Mouse (Mus musculus): ENCODE measurements around the gene Enkd1. TPM values are rescaled to one million over a fixed set of nuclear protein-coding genes. Genes with fewer than 3 reads are reported as not detected.

Gene Enkd1
- polyA plus RNA-seq, 1 experiment from 2014 or later = 13.3 TPM

GRCm38 (mm10) chr8:105689983-105690360 lies 18.0 kb downstream of the Enkd1 start:
- Histone ChIP-seq H3K9ac (no peak overlapping the region), H3K27ac (replicated peaks) (no peak overlapping the region), H3K27me3 (replicated peaks) (peaks cover 49% of the 10 kb centered on the region), H3K4me3 (no peak overlapping the region), H3K4me1 (peaks cover 24% of the 10 kb centered on the region), H3K36me3 (peaks cover 6% of the 10 kb centered on the region), H3K4me2 (no peak overlapping the region), H3K9me3 (no peaks in the 10 kb centered on the region)
- ATAC-seq (ENCODE audit: extremely low read depth, insufficient number of reproducible peaks, low FRiP score, low TSS enrichment) = no peak
- WGBS = 86% methylated on average over 9 of the region's 9 CpGs

GRCm38 (mm10) chr8:105689256-105689982 lies 18.6 kb downstream of the Enkd1 start:
- Histone ChIP-seq H3K4me3 (no peak overlapping the region), H3K27ac (replicated peaks) (no peak overlapping the region), H3K9ac (no peak overlapping the region), H3K36me3 (peaks cover 11% of the 10 kb centered on the region), H3K4me2 (no peak overlapping the region), H3K27me3 (replicated peaks) (peaks cover 44% of the 10 kb centered on the region), H3K9me3 (no peaks in the 10 kb centered on the region), H3K4me1 (peaks cover 22% of the 10 kb centered on the region)
- no peak for ATAC-seq (ENCODE audit: extremely low read depth, insufficient number of reproducible peaks, low FRiP score, low TSS enrichment)
- WGBS = 62% methylated on average over 35 of the region's 35 CpGs

GRCm38 (mm10) chr8:105688242-105688752 lies 19.7 kb downstream of the Enkd1 start:
- H3K27ac ChIP-seq (replicated peaks) = no peak overlapping the region
- no peaks in the 10 kb centered on the region for H3K9me3 ChIP-seq
- peaks cover 12% of the 10 kb centered on the region; the same call in 1 of the 2 replicates for H3K4me1 ChIP-seq
- H3K9ac ChIP-seq = peak overlapping the region; percentile 38
- no peak for ATAC-seq (ENCODE audit: extremely low read depth, insufficient number of reproducible peaks, low FRiP score, low TSS enrichment)
- H3K27me3 ChIP-seq (replicated peaks) = peaks cover 33% of the 10 kb centered on the region
- H3K4me2 ChIP-seq = no peak overlapping the region
- peaks cover 22% of the 10 kb centered on the region for H3K36me3 ChIP-seq
- WGBS = 30% methylated on average over 14 of the region's 14 CpGs
- H3K4me3 ChIP-seq = no peak overlapping the region

GRCm38 (mm10) chr8:105687512-105687911 lies 20.5 kb downstream of the Enkd1 start:
- Histone ChIP-seq H3K9me3 (no peaks in the 10 kb centered on the region), H3K27ac (replicated peaks) (no peak overlapping the region), H3K27me3 (replicated peaks) (peaks cover 33% of the 10 kb centered on the region), H3K9ac (no peak overlapping the region), H3K4me2 (no peak overlapping the region), H3K36me3 (peaks cover 24% of the 10 kb centered on the region), H3K4me1 (peaks cover 12% of the 10 kb centered on the region; the same call in 1 of the 2 replicates), H3K4me3 (no peak overlapping the region)
- no peak for ATAC-seq (ENCODE audit: extremely low read depth, insufficient number of reproducible peaks, low FRiP score, low TSS enrichment)
- WGBS = 56% methylated on average over 8 of the region's 8 CpGs

GRCm38 (mm10) chr8:105686551-105686950 lies 21.5 kb downstream of the Enkd1 start:
- Histone ChIP-seq H3K4me2 (peak overlapping the region; percentile 60; the same call in 1 of the 2 replicates), H3K36me3 (peaks cover 34% of the 10 kb centered on the region), H3K4me1 (peaks cover 12% of the 10 kb centered on the region; the same call in 1 of the 2 replicates), H3K27ac (replicated peaks) (no peak overlapping the region), H3K9me3 (no peaks in the 10 kb centered on the region), H3K4me3 (no peak overlapping the region), H3K9ac (no peak overlapping the region), H3K27me3 (replicated peaks) (peaks cover 33% of the 10 kb centered on the region)
- no peak for ATAC-seq (ENCODE audit: extremely low read depth, insufficient number of reproducible peaks, low FRiP score, low TSS enrichment)
- 64% methylated on average over 6 of the region's 6 CpGs for WGBS

GRCm38 (mm10) chr8:105685796-105686308 lies 22.2 kb downstream of the Enkd1 start, which contains the start of gene Carmil2:
Gene Carmil2 (plus strand): TSS chr8:105686274.
- Histone ChIP-seq H3K9me3 (no peaks in the 10 kb centered on the region), H3K27me3 (replicated peaks) (peaks cover 31% of the 10 kb centered on the region), H3K9ac (peak within 1 kb of the TSS; percentile 54), H3K4me2 (peak within 1 kb of the TSS; percentile 60), H3K36me3 (peaks cover 41% of the 10 kb centered on the region), H3K4me1 (peaks cover 12% of the 10 kb centered on the region; the same call in 1 of the 2 replicates), H3K27ac (replicated peaks) (no peak within 1 kb of the TSS), H3K4me3 (peak within 1 kb of the TSS; percentile 25)
- WGBS = 11% methylated on average over 26 of the region's 26 CpGs
- ATAC-seq (ENCODE audit: extremely low read depth, insufficient number of reproducible peaks, low FRiP score, low TSS enrichment) = no peak

GRCm38 (mm10) chr8:105685325-105685724 lies 22.7 kb downstream of the Enkd1 start:
- Histone ChIP-seq H3K4me1 (peaks cover 12% of the 10 kb centered on the region; the same call in 1 of the 2 replicates), H3K27me3 (replicated peaks) (peaks cover 26% of the 10 kb centered on the region), H3K27ac (replicated peaks) (no peak overlapping the region), H3K9ac (no peak overlapping the region), H3K4me3 (no peak overlapping the region), H3K4me2 (peak overlapping the region; percentile 60), H3K9me3 (no peaks in the 10 kb centered on the region), H3K36me3 (peaks cover 46% of the 10 kb centered on the region)
- ATAC-seq (ENCODE audit: extremely low read depth, insufficient number of reproducible peaks, low FRiP score, low TSS enrichment) = no peak
- WGBS = 68% methylated on average over 7 of the region's 7 CpGs

- Histone ChIP-seq H3K4me1 (no peaks in the 10 kb centered on the region), H3K27me3 (replicated peaks) (no peaks in the 10 kb centered on the region), H3K36me3 (peaks cover 100% of the 10 kb centered on the region), H3K4me3 (no peak overlapping the region), H3K27ac (replicated peaks) (no peak overlapping the region), H3K4me2 (no peak overlapping the region), H3K9me3 (no peaks in the 10 kb centered on the region), H3K9ac (no peak overlapping the region)
- 89% methylated on average over 1 of the region's 1 CpGs for WGBS
- no peak for ATAC-seq (ENCODE audit: extremely low read depth, insufficient number of reproducible peaks, low FRiP score, low TSS enrichment)
Observed at GRCm38 (mm10) chr8:105677891-105678290, 30.1 kb downstream of the Enkd1 start.

GRCm38 (mm10) chr8:105661167-105661566 lies 46.8 kb downstream of the Enkd1 start:
- no peak overlapping the region for H3K4me3 ChIP-seq
- no peak for ATAC-seq (ENCODE audit: extremely low read depth, insufficient number of reproducible peaks, low FRiP score, low TSS enrichment)
- H3K27me3 ChIP-seq (replicated peaks) = no peaks in the 10 kb centered on the region
- no peaks in the 10 kb centered on the region for H3K9me3 ChIP-seq
- H3K4me1 ChIP-seq = no peaks in the 10 kb centered on the region
- no peak overlapping the region for H3K27ac ChIP-seq (replicated peaks)
- no peak overlapping the region for H3K4me2 ChIP-seq
- 73% methylated on average over 3 of the region's 3 CpGs for WGBS
- H3K36me3 ChIP-seq = peaks cover 27% of the 10 kb centered on the region
- no peak overlapping the region for H3K9ac ChIP-seq

- H3K36me3 ChIP-seq = peaks cover 17% of the 10 kb centered on the region
- H3K4me1 ChIP-seq = 0 out of 2 replicates have a peak, but pooled peaks cover 7% of the 10 kb centered on the region
- no peak overlapping the region for H3K4me3 ChIP-seq
- peaks cover 2% of the 10 kb centered on the region; the same call in 1 of the 2 replicates for H3K9me3 ChIP-seq
- no peak overlapping the region for H3K9ac ChIP-seq
- H3K27ac ChIP-seq (replicated peaks) = no peak overlapping the region
- ATAC-seq (ENCODE audit: extremely low read depth, insufficient number of reproducible peaks, low FRiP score, low TSS enrichment) = no peak
- H3K27me3 ChIP-seq (replicated peaks) = no peaks in the 10 kb centered on the region
- no peak overlapping the region for H3K4me2 ChIP-seq
Observed at GRCm38 (mm10) chr8:105657641-105658040, 50.4 kb downstream of the Enkd1 start.

All from heart, embryonic 13.5 days (tissue).